Mouse (Mus musculus) retina, postnatal 1 day (tissue): ENCODE results near the gene Slc30a9.

ENCODE experiments used
- DNase-seq: peaks from one replicate; pipeline ENCODE4 v3.0.0-alpha.2; 2012

Gene Slc30a9

DNA sequence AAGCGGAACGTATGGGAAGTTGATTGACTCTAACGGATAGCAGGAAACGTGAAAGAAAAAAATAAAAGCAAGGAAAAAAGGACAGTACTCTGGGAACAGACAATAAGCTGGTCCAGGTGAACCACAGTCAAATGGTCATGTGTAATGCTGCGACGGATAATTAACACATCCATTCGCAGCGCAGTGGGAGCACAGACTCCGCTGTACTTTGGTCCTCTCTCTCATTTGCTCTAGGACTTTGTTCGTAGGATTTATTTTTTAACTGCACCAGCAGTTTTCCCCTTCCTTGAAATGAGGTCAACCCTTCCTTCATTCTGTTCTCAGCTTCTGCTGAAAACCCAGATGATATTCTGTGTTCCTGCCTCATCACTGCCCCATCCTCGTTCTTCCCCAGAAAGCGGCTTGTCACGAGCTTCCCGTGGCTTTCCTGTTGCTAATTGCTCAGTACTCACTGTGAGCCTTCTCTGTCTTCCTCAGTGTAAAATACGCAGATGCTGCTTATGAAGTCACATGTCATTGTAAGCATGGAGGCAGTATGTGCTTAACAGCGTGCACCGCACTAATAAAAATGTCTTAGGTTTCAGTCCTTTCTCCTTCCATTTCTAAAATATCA is 15.0 kb downstream of the Slc30a9 start:
- peak; percentile 2 for DNase-seq

DNA sequence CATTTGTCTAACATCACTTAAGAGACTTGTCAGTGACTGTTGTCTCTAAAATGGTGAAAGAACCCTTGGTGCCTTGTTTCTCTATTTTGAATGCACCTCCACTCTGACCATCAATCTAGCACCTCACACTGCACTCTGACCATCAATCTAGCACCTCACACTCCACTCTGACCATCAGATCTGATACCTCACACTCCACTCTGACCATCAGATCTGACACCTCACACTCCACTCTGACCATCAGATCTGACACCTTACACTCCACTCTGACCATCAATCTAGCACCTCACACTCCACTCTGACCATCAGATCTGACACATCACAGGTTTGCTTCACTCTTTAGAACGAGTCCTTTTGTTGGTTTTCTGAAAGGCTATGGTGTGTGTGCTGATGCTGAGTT is 17.3 kb downstream of the Slc30a9 start:
- no peak for DNase-seq

GRCm38 (mm10) chr5:67340811-67341210 is 34.1 kb downstream of the Slc30a9 start:
- DNase-seq: no peak

GRCm38 (mm10) chr5:67347060-67347459 is 40.3 kb downstream of the Slc30a9 start:
- DNase-seq: no peak

DNA sequence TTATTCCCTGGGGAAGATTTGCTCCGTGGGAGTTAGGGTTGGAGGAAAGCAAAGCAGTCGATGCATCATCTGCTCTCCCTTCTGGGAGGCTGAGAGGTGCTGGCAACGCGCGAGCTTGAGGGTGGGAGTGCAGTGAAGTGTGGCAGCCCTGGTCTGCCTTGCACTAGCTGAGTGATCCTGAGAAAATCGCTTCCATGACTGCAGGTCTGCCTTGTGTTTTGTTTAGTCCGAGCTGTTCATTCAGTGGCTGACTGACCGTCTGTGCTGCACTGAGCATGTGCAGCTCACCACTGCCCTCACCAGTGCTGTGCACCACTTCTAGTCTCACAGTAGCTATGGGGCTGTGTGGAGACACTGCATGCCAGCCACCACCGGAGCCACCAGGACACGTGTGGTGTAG is 42.2 kb downstream of the Slc30a9 start:
- DNase-seq: no peak

- DNase-seq: no peak
Measured at GRCm38 (mm10) chr5:67362316-67362715, 55.6 kb downstream of the Slc30a9 start.

GRCm38 (mm10) chr5:67362931-67363330 is 56.2 kb downstream of the Slc30a9 start:
- no peak for DNase-seq

DNA sequence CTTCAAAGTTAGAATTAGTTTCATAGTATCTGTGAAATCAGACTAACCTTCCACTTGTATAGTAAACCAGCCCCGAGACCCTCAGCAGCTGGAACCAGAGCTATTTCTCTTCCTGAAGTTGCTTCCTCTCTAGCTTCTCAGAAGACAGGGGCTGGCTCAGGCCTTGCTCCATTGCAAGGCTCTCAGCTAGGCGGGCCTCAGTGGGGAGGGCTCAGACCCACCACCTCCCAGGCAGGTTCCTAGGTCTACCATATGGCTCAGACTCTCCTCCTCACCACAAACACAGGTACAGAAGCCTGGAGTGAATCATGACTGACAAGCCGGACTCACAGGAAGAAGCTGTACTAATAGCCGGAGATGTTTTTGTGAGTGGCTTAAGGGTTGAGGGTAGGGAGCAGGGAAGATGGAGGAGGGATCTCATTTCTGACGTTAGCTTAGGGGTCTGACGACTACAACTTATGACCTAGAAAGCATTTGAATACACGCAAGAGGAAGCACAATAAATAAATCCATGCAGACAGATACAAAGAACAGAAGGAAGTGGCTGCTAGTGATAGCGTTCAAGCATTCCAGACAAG is 70.4 kb downstream of the Slc30a9 start:
- peak; percentile 55 for DNase-seq

- peak; percentile 15 for DNase-seq
Measured at GRCm38 (mm10) chr5:67381690-67382089, 74.9 kb downstream of the Slc30a9 start.

GRCm38 (mm10) chr5:67382556-67382955 is 75.8 kb downstream of the Slc30a9 start:
- no peak for DNase-seq

- no peak for DNase-seq
Measured at GRCm38 (mm10) chr5:67393951-67394350, 87.2 kb downstream of the Slc30a9 start.

DNA sequence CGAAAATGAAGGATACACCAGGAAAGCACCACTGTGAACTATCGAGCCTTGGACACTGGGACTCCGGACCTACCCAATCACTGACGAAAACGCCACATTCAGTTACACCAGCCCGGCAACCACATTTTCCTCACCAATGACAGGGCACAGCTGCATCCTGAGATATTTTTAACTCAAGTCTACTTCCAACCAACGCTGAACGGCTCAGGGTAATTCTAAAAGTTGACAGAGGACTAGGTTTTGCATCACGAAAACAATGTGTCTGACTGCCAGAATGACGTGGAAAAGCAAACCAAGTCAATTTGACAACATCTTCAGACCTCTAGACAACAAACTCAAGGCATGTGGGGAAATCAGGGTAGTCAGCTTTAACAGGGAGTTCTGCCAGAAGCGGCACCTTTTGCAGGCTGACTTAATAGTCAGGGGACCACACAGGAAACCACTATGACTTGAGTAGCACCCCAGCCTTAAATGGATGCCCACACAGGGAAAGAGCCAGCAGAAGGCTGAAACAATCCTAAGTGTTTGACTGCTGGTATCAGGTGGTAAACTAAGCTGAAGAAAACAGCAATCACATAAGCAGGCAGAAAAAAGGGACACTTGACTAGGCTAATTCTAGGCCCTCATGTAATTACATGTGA is 88.6 kb downstream of the Slc30a9 start:
- no peak for DNase-seq

- no peak for DNase-seq
Measured at GRCm38 (mm10) chr5:67397186-67397585, 90.4 kb downstream of the Slc30a9 start.

GRCm38 (mm10) chr5:67399876-67400607 is 93.3 kb downstream of the Slc30a9 start:
- DNase-seq: no peak

- no peak for DNase-seq
Measured at GRCm38 (mm10) chr5:67400608-67401480, 94.1 kb downstream of the Slc30a9 start.

GRCm38 (mm10) chr5:67401612-67402011 is 94.9 kb downstream of the Slc30a9 start:
- no peak for DNase-seq

- no peak for DNase-seq
Measured at GRCm38 (mm10) chr5:67404380-67404779, 97.6 kb downstream of the Slc30a9 start.

GRCm38 (mm10) chr5:67404919-67405318 is 98.2 kb downstream of the Slc30a9 start:
- no peak for DNase-seq
